Mouse (Mus musculus): ENCODE measurements at regions not wholly inside any gene's neighbourhood (a gene's known extent, or its start where the extent isn't known, plus 50 kb on each side); places are given as distances from the start of the nearest gene placed in this dataset.

GRCm38 (mm10) chr12:27062061-27062461 lies 280.3 kb downstream of the Sox11 start:
- no peak for DNase-seq (ENCODE audit: low spot score in 2 of 2)

DNA sequence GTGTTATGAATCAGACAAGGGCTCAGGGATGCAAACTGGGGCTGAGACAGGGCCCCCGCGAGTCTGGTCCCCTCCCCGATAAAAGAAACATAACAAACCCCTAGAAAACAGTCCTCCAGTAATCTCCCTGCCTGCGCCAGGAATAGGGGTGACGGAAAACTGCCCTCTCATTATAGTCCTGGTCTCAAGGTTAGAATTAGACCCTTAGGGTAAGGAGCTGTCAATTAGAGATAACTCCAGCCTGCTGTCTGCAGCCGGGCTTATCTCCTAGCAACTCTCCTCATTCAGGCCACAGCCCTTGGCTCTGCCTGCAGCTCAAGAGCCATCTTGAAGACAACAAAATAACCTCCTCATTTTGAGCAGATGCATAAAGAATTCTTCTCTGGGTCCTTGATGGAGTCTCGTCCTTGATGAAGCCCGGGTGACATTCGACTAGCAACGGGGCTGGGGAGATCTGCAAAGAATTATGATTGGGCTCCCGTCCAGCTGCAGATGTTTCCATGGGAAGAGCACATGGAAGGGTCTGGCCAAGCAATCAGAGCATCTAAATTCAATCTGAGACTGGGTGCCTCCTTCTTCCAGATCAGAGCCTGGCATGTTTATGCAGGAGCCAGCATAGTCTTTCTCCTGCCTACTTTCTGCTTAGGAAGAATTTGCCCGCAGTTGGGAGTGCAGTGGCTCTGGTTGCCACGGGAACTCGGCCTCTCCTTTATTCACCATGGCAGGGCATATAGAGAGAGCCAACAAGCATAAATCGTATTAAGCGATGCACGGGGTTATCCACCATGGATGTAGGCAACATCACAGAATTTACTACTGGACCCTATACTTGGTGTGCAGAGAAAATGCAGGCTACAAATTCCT lies 281.2 kb downstream of the Sox11 start:
- no peak for DNase-seq (ENCODE audit: low spot score in 2 of 2)

DNA sequence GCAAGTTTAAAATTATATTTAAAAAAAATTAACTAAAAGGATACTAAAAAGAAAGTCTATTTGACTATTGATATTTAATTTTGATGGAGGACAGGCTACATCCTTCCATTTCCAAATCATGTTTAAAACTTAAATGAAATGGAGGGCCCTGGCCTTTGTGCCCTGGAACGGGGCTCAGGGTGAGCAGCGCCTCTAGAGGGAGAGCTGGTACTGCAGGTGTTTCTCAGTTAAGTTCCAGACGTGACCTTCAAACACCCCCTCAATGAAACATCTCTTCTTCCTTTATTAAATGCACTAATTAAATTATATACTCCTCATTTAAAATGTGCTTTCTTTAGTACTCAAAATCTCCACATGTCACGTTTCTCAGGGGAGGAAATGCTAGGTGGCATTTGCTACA lies 282.5 kb downstream of the Sox11 start:
- no peak for DNase-seq (ENCODE audit: low spot score in 2 of 2)

- no peak for DNase-seq (ENCODE audit: low spot score in 2 of 2)
Measured at GRCm38 (mm10) chr12:27054411-27054810, 288.0 kb downstream of the Sox11 start.

GRCm38 (mm10) chr12:27037922-27038321 lies 304.5 kb downstream of the Sox11 start:
- no peak for DNase-seq (ENCODE audit: low spot score in 2 of 2)

GRCm38 (mm10) chr12:27019751-27020150 lies 322.6 kb downstream of the Sox11 start:
- DNase-seq (ENCODE audit: low spot score in 2 of 2), result no peak

DNA sequence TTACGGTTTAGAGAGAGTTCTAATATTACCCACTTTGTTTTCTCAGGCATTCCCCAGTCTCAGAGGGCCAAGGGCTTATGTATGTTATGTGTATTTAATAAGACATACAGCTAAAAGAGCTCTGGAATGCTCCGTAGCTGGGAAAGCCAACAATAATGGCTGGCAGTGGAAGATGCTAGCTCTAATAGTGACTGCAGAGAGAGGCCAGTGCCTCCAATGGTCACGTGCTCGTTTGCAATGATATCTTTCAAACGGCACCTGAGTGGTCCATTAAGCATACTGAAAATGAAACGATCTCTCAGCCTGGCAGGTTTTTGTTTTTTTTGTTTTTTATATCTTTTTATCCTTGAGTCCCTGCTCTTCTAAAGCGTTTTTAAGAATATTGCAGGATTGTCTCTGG lies 324.0 kb downstream of the Sox11 start:
- DNase-seq (ENCODE audit: low spot score in 2 of 2), result no peak

DNA sequence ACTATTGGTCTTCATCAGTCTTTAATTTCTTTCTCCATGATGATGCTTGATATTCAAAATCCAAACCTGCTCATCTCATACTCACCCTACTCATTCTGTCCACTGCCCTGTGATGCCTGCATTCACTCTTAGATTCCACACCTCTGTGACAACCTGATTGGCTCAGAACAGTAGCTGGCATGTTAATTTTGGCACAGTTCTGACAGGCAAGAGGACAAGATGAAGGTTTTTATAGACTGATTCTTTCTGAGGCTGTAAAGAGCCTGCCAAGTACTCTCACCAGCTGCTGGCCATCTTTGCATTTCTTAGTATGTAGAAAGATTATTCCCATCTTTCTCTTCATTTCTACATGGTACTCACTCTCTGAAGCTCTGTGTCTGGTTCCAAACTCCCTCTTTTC lies 343.1 kb downstream of the Sox11 start:
- DNase-seq (ENCODE audit: low spot score in 2 of 2), result no peak

- DNase-seq (ENCODE audit: low spot score in 2 of 2), result no peak
Measured at GRCm38 (mm10) chr12:26976284-26977065, 365.9 kb downstream of the Sox11 start.

DNA sequence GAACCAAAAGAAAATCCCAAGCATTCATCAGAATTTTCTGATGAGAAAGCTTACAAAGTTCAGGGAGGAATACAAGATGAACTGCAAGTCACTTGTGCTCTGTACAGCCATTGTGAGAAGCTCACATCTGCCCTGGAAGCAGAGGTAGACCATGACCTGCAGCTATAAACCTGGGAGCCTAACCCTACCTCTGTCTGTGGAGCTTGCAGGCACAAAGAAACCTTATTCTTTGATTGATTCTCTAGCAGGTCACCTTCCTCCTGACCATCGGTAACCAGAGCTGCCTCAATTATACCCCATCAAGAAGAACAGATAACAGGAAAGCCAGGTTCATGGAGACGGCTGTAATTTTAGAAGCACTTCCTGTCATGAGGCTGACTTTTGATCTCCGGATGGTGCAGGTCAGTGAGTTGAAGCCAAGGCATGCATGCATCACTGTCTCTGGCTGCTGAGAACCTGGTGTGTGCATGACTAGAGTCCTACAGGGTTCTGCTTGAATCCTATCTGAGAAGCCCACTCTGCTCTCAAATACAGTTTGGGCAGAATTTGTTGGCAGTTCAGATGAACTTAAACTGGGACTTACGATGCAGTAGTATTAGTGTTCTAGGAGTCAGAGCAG lies 369.8 kb downstream of the Sox11 start:
- DNase-seq (ENCODE audit: low spot score in 2 of 2), result no peak

DNA sequence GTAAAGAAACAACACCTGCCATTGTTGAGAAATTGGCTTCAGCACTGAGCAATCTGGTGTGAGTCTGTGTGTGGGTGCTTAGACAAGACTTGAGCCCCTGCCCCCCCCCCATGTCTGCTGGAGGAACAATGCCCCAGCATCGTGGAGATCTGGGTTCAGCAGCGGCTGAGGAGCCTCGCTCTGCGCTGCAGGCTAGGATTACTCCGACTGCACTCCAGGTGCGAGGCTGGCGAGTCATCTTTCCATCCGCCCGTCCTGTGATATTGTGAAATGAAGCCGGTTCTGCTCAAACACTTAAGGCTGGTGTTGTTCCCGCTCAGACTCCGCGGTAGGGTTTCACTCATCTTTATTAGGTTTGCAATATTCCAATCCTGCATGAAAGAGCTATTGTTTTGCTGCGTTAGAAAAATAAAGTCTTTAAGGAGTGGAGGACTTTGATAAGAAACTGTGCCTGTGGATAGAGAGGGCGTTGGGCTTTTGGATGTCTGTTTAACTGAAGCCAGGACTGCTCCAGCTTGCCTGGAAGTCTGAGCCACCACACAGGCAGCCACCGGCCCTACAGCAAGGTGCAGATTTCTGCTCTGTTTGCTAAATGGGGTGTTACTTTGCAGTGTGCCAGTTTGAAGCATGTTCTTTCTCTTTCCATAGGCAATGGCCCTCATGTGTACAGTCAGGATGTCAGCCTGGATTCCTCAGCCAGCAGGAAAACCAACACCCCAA lies 375.2 kb downstream of the Sox11 start:
- DNase-seq (ENCODE audit: low spot score in 2 of 2), result no peak

GRCm38 (mm10) chr12:26963917-26964316 lies 378.5 kb downstream of the Sox11 start:
- no peak for DNase-seq (ENCODE audit: low spot score in 2 of 2)

DNA sequence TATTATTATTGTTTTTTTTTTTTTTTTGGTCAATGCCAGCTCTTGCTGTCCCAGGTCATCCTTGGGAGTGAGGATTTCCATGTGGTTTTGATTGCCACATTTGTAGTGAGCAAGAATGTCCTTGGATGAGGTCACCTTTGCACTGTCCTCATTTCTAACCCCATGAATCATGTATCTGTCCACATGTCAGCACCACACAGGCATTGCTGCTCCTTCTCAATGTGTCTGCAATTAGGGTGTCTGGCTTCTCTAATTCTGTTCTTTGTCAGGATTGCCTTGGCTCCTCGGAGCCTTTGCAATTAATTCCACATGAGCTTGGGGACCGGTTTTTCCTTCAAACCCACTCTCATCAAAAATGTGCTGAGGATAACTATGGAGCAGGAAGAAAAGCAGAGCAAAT lies 402.5 kb downstream of the Sox11 start:
- no peak for DNase-seq (ENCODE audit: low spot score in 2 of 2)

DNA sequence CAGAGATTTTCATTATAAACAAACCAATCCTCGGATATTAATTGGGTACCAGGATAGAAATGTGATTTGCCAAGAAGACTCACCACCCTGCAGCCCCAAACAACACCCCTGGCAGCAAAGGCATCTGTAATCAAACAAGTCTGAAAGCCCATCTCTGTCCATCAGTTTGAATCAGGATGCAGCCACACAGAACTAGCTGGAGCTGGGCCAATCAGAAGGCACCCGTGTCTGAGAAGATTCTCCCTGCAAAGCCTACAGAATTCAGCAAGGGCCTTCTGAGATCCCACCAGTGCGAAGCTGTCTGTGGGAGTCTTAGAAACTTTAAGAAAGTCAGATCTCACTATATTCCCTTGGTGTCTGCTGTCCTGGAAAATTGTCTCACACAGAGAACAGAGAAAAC lies 404.5 kb downstream of the Sox11 start:
- no peak for DNase-seq (ENCODE audit: low spot score in 2 of 2)

DNA sequence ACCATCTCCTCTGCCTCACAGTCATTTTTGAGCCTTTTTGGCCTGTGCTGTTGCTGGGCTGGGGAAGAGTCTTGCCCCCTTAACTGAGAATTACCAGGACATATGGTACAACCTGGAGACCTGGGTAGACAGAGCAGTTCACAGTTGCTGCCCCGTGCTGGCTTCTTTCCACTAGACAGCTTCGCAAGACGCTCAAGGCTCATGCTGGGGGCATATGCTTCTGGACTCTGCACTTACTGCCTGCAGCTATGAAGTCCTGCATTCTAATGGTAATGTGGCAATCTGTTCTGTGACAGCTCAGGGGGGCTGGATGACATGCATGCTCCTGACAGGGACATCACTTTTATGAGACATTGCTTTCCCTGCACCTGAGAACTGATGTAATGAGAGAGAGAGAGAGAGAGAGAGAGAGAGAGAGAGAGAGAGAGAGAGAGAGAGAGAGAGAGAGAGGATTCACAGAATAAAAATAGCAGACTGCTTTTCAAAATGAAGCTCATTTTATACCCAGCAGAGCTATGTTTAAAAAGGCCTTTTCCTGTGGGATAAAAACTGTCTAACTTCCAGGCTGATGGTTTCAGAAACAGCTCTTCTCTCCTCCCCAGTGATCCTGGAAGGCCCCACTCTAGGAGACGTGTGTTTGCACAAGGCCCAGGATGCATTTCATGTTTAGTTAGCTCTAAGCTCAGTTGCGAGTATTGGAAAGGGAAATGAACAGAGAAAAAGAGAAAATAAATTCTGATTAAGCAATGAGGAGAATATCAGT lies 405.5 kb downstream of the Sox11 start:
- no peak for DNase-seq (ENCODE audit: low spot score in 2 of 2)

DNA sequence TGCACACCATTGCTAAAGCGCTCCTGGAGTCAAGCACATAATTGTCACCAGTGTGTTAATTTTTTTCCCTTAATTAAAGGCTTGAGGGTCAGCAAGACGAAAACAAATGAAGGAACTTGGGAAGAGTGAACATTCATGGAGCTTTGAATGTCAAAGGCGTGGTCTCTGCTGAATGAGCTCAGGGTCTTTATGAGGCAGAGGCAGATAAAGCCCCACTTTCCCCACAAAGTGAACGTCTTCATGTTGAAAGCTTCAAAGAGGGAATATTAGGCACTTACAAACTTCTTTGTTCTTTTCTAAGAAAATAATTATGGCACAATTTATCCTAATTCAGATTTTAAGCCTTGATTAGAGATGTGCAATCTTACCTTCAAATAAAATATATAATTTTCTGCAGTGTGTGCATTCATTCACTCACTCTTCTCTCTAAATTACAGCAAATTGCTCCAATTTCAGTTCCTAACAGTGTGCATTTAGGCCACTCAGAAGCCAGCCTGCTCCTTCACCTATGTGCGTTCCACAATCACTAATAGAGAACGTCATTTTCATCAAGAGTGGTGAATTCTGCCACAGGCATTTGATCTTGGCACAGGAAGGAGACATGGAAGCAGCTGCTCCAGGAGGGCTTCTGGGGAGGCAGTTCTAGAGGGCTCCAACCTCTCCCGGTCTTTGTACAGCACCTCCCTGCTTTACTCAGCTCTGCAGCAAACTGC lies 412.1 kb downstream of the Sox11 start:
- no peak for DNase-seq (ENCODE audit: low spot score in 2 of 2)

DNA sequence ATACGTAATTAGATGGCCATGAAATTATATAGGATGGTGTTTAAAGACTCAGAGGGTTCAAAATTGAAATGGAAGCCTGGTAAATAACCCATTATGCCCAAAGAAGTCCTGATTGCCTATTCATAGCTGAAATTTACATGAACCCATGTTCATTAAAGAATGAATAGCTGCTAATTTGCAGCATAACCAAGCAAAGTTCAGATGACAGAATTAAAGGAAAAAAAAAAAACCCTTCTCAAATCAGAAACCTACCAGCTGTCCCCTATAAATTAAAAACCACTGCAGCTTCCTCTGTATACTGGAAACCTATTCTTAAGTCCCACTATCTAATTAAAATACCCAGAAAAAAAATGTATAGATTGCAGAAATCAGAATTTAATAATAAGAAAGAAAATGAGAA lies 436.2 kb downstream of the Sox11 start:
- no peak for DNase-seq (ENCODE audit: low spot score in 2 of 2)

DNA sequence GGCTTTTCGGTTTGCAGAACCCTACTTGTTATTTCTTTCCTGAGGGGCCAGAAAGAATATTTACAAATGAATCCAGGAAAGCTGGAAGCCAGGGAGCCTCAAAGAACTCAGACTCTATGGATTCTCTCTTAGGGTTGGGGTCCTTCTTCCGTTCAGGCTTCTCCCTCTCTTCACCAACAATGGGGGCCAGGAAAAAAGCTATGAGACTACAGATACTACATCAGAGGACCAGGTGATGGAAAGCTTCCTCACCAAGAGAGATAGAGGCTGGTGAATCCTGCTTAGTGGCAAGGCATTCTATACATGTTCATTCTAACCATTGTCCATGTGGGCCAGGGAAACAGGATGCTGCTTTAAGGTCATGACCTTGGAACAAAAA lies 434.9 kb downstream of the Cmpk2 start:
- DNase-seq (ENCODE audit: low spot score in 2 of 2), result no peak

- no peak for DNase-seq (ENCODE audit: low spot score in 2 of 2)
Measured at GRCm38 (mm10) chr12:26903073-26903893, 434.3 kb downstream of the Cmpk2 start.

DNA sequence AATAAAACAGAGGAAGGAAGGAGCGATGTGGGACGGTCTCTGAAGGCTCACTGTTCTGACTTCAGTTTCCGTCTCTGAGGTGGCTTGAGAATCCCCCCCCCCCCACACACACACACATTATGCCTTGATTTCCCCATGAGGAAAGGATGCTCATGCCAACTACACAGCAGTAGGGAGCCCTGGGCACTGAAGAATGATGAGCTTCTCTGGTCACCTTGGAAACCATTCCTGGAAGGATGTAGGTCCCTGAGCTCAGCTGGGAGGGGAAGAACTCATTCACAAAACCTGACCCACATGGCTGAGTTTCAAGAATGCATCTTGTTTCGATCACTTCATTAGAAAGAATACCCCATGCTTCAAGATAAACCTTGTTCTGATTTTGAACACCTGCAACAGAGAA lies 422.2 kb downstream of the Cmpk2 start:
- no peak for DNase-seq (ENCODE audit: low spot score in 2 of 2)

Measured in urinary bladder, postnatal 36 days (tissue).